Mouse (Mus musculus) liver, embryonic 14.5 days (tissue): ENCODE data around the gene Lcn2. TPM values are rescaled to one million over a fixed set of nuclear protein-coding genes. Genes with fewer than 3 reads are reported as not detected.

Source experiments
- ATAC-seq: fragments of 200-750 bp; cut with Nextera tagmentation; 2 replicates; pipeline ENCODE4 v1.8.0; 2017; ENCODE audit warnings: moderate number of reproducible peaks, mild to moderate bottlenecking, moderate library complexity; ENCODE audit not compliant: insufficient read depth
- DNase-seq, 3 experiments: peaks; one replicate each; pipeline ENCODE4 v3.0.0-alpha.2; 2012 to 2013; ENCODE audit warnings: low read depth in 3 of 3, low spot score in 3 of 3
- H3K27ac ChIP-seq: fragments of 300-500 bp; sonication (generic); 2 replicates; pipeline ENCODE4 v1.5.1; 2014; ENCODE audit warnings: moderate library complexity, mild to moderate bottlenecking, control low read depth, inconsistent platforms
- H3K27me3 ChIP-seq: fragments of 300-500 bp; sonication (generic); 2 replicates; pipeline ENCODE4 v1.6.1; 2014; ENCODE audit warnings: mild to moderate bottlenecking, low read length, moderate library complexity; ENCODE audit not compliant: control insufficient read depth, insufficient read depth
- H3K36me3 ChIP-seq: fragments of 300-500 bp; sonication (generic); replicated peaks from 2 replicates; pipeline ENCODE4 v1.6.1; 2014; ENCODE audit warnings: low read depth; ENCODE audit not compliant: control insufficient read depth, insufficient read depth
- H3K4me1 ChIP-seq, 2 experiments: fragments of 200-500 bp in 1 of 2; fragments of 300-500 bp in 1 of 2; sonication (generic) in 1 of 2; replicated peaks; 2 replicates each; pipeline ENCODE4 v1.6.1; 2012 to 2014; ENCODE audit warnings: antibody characterized with exemption in 1 of 2, inconsistent platforms in 1 of 2, low read length in 1 of 2; ENCODE audit not compliant: control insufficient read depth in 2 of 2, insufficient read depth in 2 of 2
- H3K4me2 ChIP-seq: fragments of 300-500 bp; sonication (generic); 2 replicates; pipeline ENCODE4 v1.6.1; 2014; ENCODE audit warnings: low read depth, mild to moderate bottlenecking, control low read depth, moderate library complexity
- H3K4me3 ChIP-seq, 2 experiments: fragments of 200-500 bp in 1 of 2; fragments of 300-500 bp in 1 of 2; sonication (generic) in 1 of 2; 2 replicates each; pipeline ENCODE4 v1.5.1; 2012 to 2014; ENCODE audit warnings: low read depth in 2 of 2, low read length in 2 of 2, mild to moderate bottlenecking in 2 of 2, control low read depth in 1 of 2, inconsistent platforms in 1 of 2, moderate library complexity in 1 of 2; ENCODE audit not compliant: insufficient read depth in 1 of 2
- H3K9ac ChIP-seq: fragments of 300-500 bp; sonication (generic); replicated peaks from 2 replicates; pipeline ENCODE4 v1.6.1; 2014; ENCODE audit warnings: mild to moderate bottlenecking, control low read depth, moderate library complexity
- H3K9me3 ChIP-seq: fragments of 300-500 bp; sonication (generic); 2 replicates; pipeline ENCODE4 v1.6.1; 2016; ENCODE audit warnings: low read length, mixed read lengths; ENCODE audit not compliant: control insufficient read depth
- CTCF ChIP-seq: IDR thresholded peaks from 2 replicates; pipeline ENCODE4 v1.5.1; 2016; ENCODE audit warnings: antibody characterized with exemption, low read depth, control low read depth
- EP300 ChIP-seq: IDR thresholded peaks from 2 replicates; pipeline ENCODE4 v1.6.1; 2016; ENCODE audit warnings: antibody characterized with exemption, low read depth
- WGBS: fragments of 180-500 bp; shearing (Covaris S2); extraction: QIAGEN DNeasy Blood & Tissue Kit; methylation state at CpG from one replicate; pipeline ENCODE4 v1.1.7; 2014; ENCODE audit not compliant: insufficient replicate concordance; 5-methylcytosine and 5-hydroxymethylcytosine counted together
- polyA plus RNA-seq, 2 experiments: library from polyadenylated mRNA; depleted of rRNA in 1 of 2; stranded (reverse) in 1 of 2; unstranded in 1 of 2; fragments of >200 nt; fragmentation: Nextera tagmentation in 1 of 2; extraction: Ambion mirVana in 1 of 2; gene quantifications; 2 replicates each; pipeline versions ENCODE4 v1.2.1 to v1.2.3; 2012 to 2014

The Lcn2 gene
- polyA plus RNA-seq, 2 experiments = 29.8 to 65.1 TPM

GRCm38 (mm10) chr2:32407144-32407824 lies 19.2 kb upstream of the Lcn2 start:
- H3K4me1 ChIP-seq = 0 out of 4 replicates have a peak, but pooled peaks cover 0 to 2% of the 10 kb centered on the region in 2 experiments
- H3K9me3 ChIP-seq = no peaks in the 10 kb centered on the region
- no peak overlapping the region for H3K4me3 ChIP-seq
- H3K36me3 ChIP-seq = no peaks in the 10 kb centered on the region
- TF ChIP-seq CTCF (no peak), EP300 (no peak)
- no peak overlapping the region for H3K27ac ChIP-seq
- 64% methylated on average over 7 of the region's 7 CpGs for WGBS
- DNase-seq (no peak), ATAC-seq (no peak)
- no peaks in the 10 kb centered on the region for H3K27me3 ChIP-seq
- H3K9ac ChIP-seq = no peak overlapping the region
- H3K4me2 ChIP-seq = no peak overlapping the region

- ATAC-seq = peak; percentile 36; the same call in 1 of the 2 replicates
- H3K9ac ChIP-seq = no peak overlapping the region
These were observed 16.6 kb upstream of the Lcn2 start for GRCm38 (mm10) chr2:32404663-32405062.

GRCm38 (mm10) chr2:32396695-32397094 lies 8.6 kb upstream of the Lcn2 start:
- Histone ChIP-seq H3K27ac (no peak overlapping the region), H3K4me1 (peaks cover 5 to 10% of the 10 kb centered on the region in 2 experiments), H3K4me3 (peak overlapping the region; percentile 74 to 83), H3K4me2 (peak overlapping the region; percentile 98), H3K36me3 (no peaks in the 10 kb centered on the region), H3K9ac (peak overlapping the region; percentile 69), H3K27me3 (no peaks in the 10 kb centered on the region), H3K9me3 (no peaks in the 10 kb centered on the region)
- no peak for ATAC-seq
- TF ChIP-seq CTCF (no peak), EP300 (no peak)
- WGBS = under 1% methylated on average over 15 of the region's 15 CpGs
- no peak for DNase-seq

More at GRCm38 (mm10) chr2:32404663-32405062, 16.6 kb upstream of the Lcn2 start:
- Histone ChIP-seq H3K9me3 (no peaks in the 10 kb centered on the region), H3K36me3 (no peaks in the 10 kb centered on the region), H3K4me2 (no peak overlapping the region), H3K4me3 (no peak overlapping the region), H3K27me3 (no peaks in the 10 kb centered on the region), H3K27ac (no peak overlapping the region), H3K4me1 (0 out of 4 replicates have a peak, but pooled peaks cover 0 to 2% of the 10 kb centered on the region in 2 experiments)
- WGBS = 13% methylated on average over 2 of the region's 2 CpGs
- DNase-seq = peak; percentile 89 to 95 (median 95)
- TF ChIP-seq EP300 (no peak), CTCF (peak; percentile 100)

- H3K9ac ChIP-seq = peak overlapping the region; percentile 69
- no peaks in the 10 kb centered on the region for H3K36me3 ChIP-seq
- H3K9me3 ChIP-seq = no peaks in the 10 kb centered on the region
- no peaks in the 10 kb centered on the region for H3K27me3 ChIP-seq
- H3K4me3 ChIP-seq = peak overlapping the region; percentile 74 to 83
- H3K4me2 ChIP-seq = peak overlapping the region; percentile 98
- peak; percentile 74 to 78 (median 77) for DNase-seq
- ATAC-seq = peak; percentile 85
- peaks cover 5 to 10% of the 10 kb centered on the region in 2 experiments for H3K4me1 ChIP-seq
- under 1% methylated on average over 58 of the region's 59 CpGs for WGBS
- peak overlapping the region; percentile 4 for H3K27ac ChIP-seq
- TF ChIP-seq EP300 (no peak), CTCF (no peak)
These were observed 8.0 kb upstream of the Lcn2 start for GRCm38 (mm10) chr2:32395946-32396621.

- H3K9me3 ChIP-seq = no peaks in the 10 kb centered on the region
- H3K4me2 ChIP-seq = peak within 1 kb of the TSS; percentile 98
- TF ChIP-seq EP300 (no peak), CTCF (no peak)
- DNase-seq (peak; percentile 80 to 89 (median 82)), ATAC-seq (peak; percentile 88)
- H3K4me3 ChIP-seq = peak within 1 kb of the TSS; percentile 74 to 83
- H3K36me3 ChIP-seq = no peaks in the 10 kb centered on the region
- no peaks in the 10 kb centered on the region for H3K27me3 ChIP-seq
- H3K4me1 ChIP-seq = peaks cover 5 to 10% of the 10 kb centered on the region in 2 experiments
- under 1% methylated on average over 31 of the region's 31 CpGs for WGBS
- peak within 1 kb of the TSS; percentile 69 for H3K9ac ChIP-seq
- H3K27ac ChIP-seq = peak within 1 kb of the TSS; percentile 65
These were observed 7.5 kb upstream of the Lcn2 start, which contains the start of gene Ptges2 for GRCm38 (mm10) chr2:32395484-32395945. Gene Ptges2 (plus strand): TSS chr2:32395896.
